Mouse (Mus musculus) neural tube, embryonic 10.5 days (tissue): ENCODE results near the gene Gpr162.

ENCODE experiments used
- DNase-seq: peaks from one replicate; pipeline ENCODE4 v3.0.0-alpha.2; 2017; ENCODE audit warnings: low spot score; ENCODE audit errors: extremely low spot score

The Gpr162 gene

GRCm38 (mm10) chr6:124883351-124883750 lies 19.6 kb upstream of the Gpr162 start:
- no peak for DNase-seq

- no peak for DNase-seq
These were observed 18.0 kb upstream of the Gpr162 start for GRCm38 (mm10) chr6:124881821-124882220.

GRCm38 (mm10) chr6:124879390-124879789 lies 15.6 kb upstream of the Gpr162 start:
- DNase-seq = no peak

GRCm38 (mm10) chr6:124874348-124874747 lies 10.6 kb upstream of the Gpr162 start:
- DNase-seq = no peak

GRCm38 (mm10) chr6:124866560-124866959 lies 2.8 kb upstream of the Gpr162 start:
- no peak for DNase-seq

- no peak for DNase-seq
These were observed 2.1 kb upstream of the Gpr162 start for GRCm38 (mm10) chr6:124865766-124866362.

GRCm38 (mm10) chr6:124863125-124863657 lies 592 bp downstream of the Gpr162 start:
- DNase-seq = no peak

GRCm38 (mm10) chr6:124862406-124863124 lies 1.2 kb downstream of the Gpr162 start:
- no peak for DNase-seq

- no peak for DNase-seq
These were observed 2.0 kb downstream of the Gpr162 start for GRCm38 (mm10) chr6:124861802-124862201.

GRCm38 (mm10) chr6:124861266-124861665 lies 2.5 kb downstream of the Gpr162 start:
- DNase-seq = no peak

GRCm38 (mm10) chr6:124860511-124860910 lies 3.3 kb downstream of the Gpr162 start:
- DNase-seq = no peak

- DNase-seq = peak; percentile 88
These were observed 4.1 kb downstream of the Gpr162 start for GRCm38 (mm10) chr6:124859725-124860124.

GRCm38 (mm10) chr6:124858561-124859318 lies 5.0 kb downstream of the Gpr162 start:
- DNase-seq = no peak

- DNase-seq = no peak
These were observed 5.8 kb downstream of the Gpr162 start for GRCm38 (mm10) chr6:124857840-124858530.

- peak; percentile 91 for DNase-seq
These were observed 6.6 kb downstream of the Gpr162 start, which contains the start of gene P3h3 for GRCm38 (mm10) chr6:124856916-124857839. Gene P3h3, minus strand, starts transcription at chr6:124857752.

- peak; percentile 56 for DNase-seq
These were observed 7.5 kb downstream of the Gpr162 start for GRCm38 (mm10) chr6:124856321-124856720.

GRCm38 (mm10) chr6:124854647-124855046 lies 9.1 kb downstream of the Gpr162 start:
- no peak for DNase-seq

- no peak for DNase-seq
These were observed 13.2 kb downstream of the Gpr162 start for GRCm38 (mm10) chr6:124850535-124850934.

GRCm38 (mm10) chr6:124847305-124847704 lies 16.5 kb downstream of the Gpr162 start:
- peak; percentile 100 for DNase-seq
